Mouse (Mus musculus) CH12.LX (cell line): ENCODE results near the gene Abhd16b. TPM values are rescaled to one million over a fixed set of nuclear protein-coding genes. Genes with fewer than 3 reads are reported as not detected.

Source experiments
- DNase-seq: peaks from one replicate; pipeline ENCODE4 v3.0.0-alpha.2; 2013; ENCODE audit errors: extremely low read depth
- H3K27ac ChIP-seq: 2 replicates; pipeline ENCODE4 v1.5.1; 2012; ENCODE audit warnings: low read depth, mild to moderate bottlenecking, control low read depth, moderate library complexity; ENCODE audit not compliant: insufficient read depth
- H3K27me3 ChIP-seq: replicated peaks from 2 replicates; pipeline ENCODE3; 2012; ENCODE audit warnings: inconsistent platforms
- H3K36me3 ChIP-seq, 2 experiments: replicated peaks in 1 of 2; 2 replicates each; pipeline versions ENCODE3 to v1.6.1; 2012; ENCODE audit warnings: inconsistent platforms in 1 of 2, low read length in 1 of 2, mild to moderate bottlenecking in 1 of 2, mixed read lengths in 1 of 2, moderate library complexity in 1 of 2; ENCODE audit not compliant: control insufficient read depth in 1 of 2, insufficient read depth in 1 of 2
- H3K4me1 ChIP-seq, 2 experiments: 2 replicates each; pipeline ENCODE4 v1.6.1; 2012; ENCODE audit warnings: inconsistent platforms in 1 of 2, moderate library complexity in 1 of 2; ENCODE audit not compliant: insufficient read depth in 2 of 2, control insufficient read depth in 1 of 2
- H3K4me2 ChIP-seq: 2 replicates; pipeline ENCODE4 v1.6.1; 2012; ENCODE audit warnings: low read depth, mild to moderate bottlenecking, control low read depth; ENCODE audit not compliant: poor library complexity, insufficient read depth, severe bottlenecking
- H3K4me3 ChIP-seq, 3 experiments: fragments of 150-350 bp in 1 of 3; sonication (generic) in 1 of 3; replicated peaks in 1 of 3; 2 replicates each; pipeline versions ENCODE3 to v1.5.1; 2011 to 2012; ENCODE audit warnings: low read depth in 2 of 3, low read length in 2 of 3, mild to moderate bottlenecking in 2 of 3, moderate library complexity in 2 of 3, control low read depth in 1 of 3, improper control_type of control experiment in 1 of 3, inconsistent platforms in 1 of 3, mixed read lengths in 1 of 3; ENCODE audit not compliant: poor library complexity in 1 of 3
- H3K79me2 ChIP-seq: replicated peaks from 2 replicates; pipeline ENCODE4 v1.6.1; 2012; ENCODE audit warnings: mild to moderate bottlenecking, moderate library complexity; ENCODE audit not compliant: control insufficient read depth, poor library complexity, insufficient read depth, severe bottlenecking; ENCODE audit errors: extremely low read depth
- H3K9ac ChIP-seq: 2 replicates; pipeline ENCODE4 v1.6.1; 2012; ENCODE audit warnings: low read depth, mild to moderate bottlenecking, control low read depth, moderate library complexity; ENCODE audit not compliant: insufficient read depth
- H3K9me3 ChIP-seq: replicated peaks from 2 replicates; pipeline ENCODE3; 2012; ENCODE audit warnings: low read length, inconsistent platforms, mixed read lengths
- ELF1 ChIP-seq: IDR thresholded peaks from 2 replicates; pipeline ENCODE4 v1.6.1; 2014; ENCODE audit warnings: low read depth, mild to moderate bottlenecking, inconsistent platforms, low read length, improper control_type of control experiment
- ETS1 ChIP-seq: conservative IDR thresholded peaks from 2 replicates; pipeline ENCODE4 v1.6.1; 2012; ENCODE audit warnings: low read depth, mild to moderate bottlenecking, inconsistent platforms, low read length, improper control_type of control experiment, moderate library complexity
- GABPA ChIP-seq: IDR thresholded peaks from 2 replicates; pipeline ENCODE4 v1.6.1; 2012; ENCODE audit warnings: low read depth, low read length, improper control_type of control experiment, inconsistent platforms; ENCODE audit not compliant: insufficient replicate concordance
- MAX ChIP-seq: IDR thresholded peaks from 2 replicates; pipeline ENCODE4 v1.6.1; 2011; ENCODE audit warnings: low read length, improper control_type of control experiment
- MYC ChIP-seq: IDR thresholded peaks from 2 replicates; pipeline ENCODE4 v1.6.1; 2011; ENCODE audit warnings: low read depth, mild to moderate bottlenecking, improper control_type of control experiment, low read length
- NRF1 ChIP-seq: IDR thresholded peaks from 2 replicates; pipeline ENCODE4 v1.6.1; 2014; ENCODE audit warnings: low read depth, mild to moderate bottlenecking, inconsistent platforms, low read length, improper control_type of control experiment, moderate library complexity
- POLR2A ChIP-seq: IDR thresholded peaks from 2 replicates; pipeline ENCODE4 v1.6.1; 2011; ENCODE audit warnings: low read depth, mild to moderate bottlenecking, improper control_type of control experiment, low read length
- RCOR1 ChIP-seq: conservative IDR thresholded peaks from 2 replicates; pipeline ENCODE4 v1.6.1; 2012; ENCODE audit warnings: low read depth, mild to moderate bottlenecking, inconsistent platforms, low read length, improper control_type of control experiment
- SIN3A ChIP-seq: IDR thresholded peaks from 2 replicates; pipeline ENCODE4 v1.6.1; 2012; ENCODE audit warnings: low read length, improper control_type of control experiment, inconsistent platforms
- SMC3 ChIP-seq: IDR thresholded peaks from 2 replicates; pipeline ENCODE4 v1.6.1; 2011; ENCODE audit warnings: low read depth, low read length, improper control_type of control experiment
- TBP ChIP-seq: conservative IDR thresholded peaks from 2 replicates; pipeline ENCODE4 v1.6.1; 2011; ENCODE audit warnings: low read depth, low read length, improper control_type of control experiment
- USF1 ChIP-seq: IDR thresholded peaks from 2 replicates; pipeline ENCODE4 v1.6.1; 2014; ENCODE audit warnings: low read depth, mild to moderate bottlenecking, inconsistent platforms, low read length, improper control_type of control experiment
- ZKSCAN1 ChIP-seq: IDR thresholded peaks from 2 replicates; pipeline ENCODE4 v1.6.1; 2012; ENCODE audit warnings: low read depth, inconsistent platforms, low read length, improper control_type of control experiment, borderline replicate concordance
- ZMIZ1 ChIP-seq: IDR thresholded peaks from 2 replicates; pipeline ENCODE4 v1.6.1; 2012; ENCODE audit warnings: low read depth, mild to moderate bottlenecking, inconsistent platforms, low read length, improper control_type of control experiment
- dilution Hi-C: fragments of 300-500 bp; cut with MboI; formaldehyde crosslinking; loops from 2 replicates; pipeline ENCODE4 v1.14.3; 2020; ENCODE audit warnings: low sequenced_read_pairs; ENCODE audit not compliant: extremely low pct_unique_long_range_greater_than_20kb, extremely low pct_ligation_motif_present
- in situ Hi-C: fragments of 300-500 bp; cut with MboI; formaldehyde crosslinking; loops from 3 replicates; pipeline ENCODE4 v1.14.3; 2019; ENCODE audit warnings: low sequenced_read_pairs, low pct_ligation_motif_present, low pct_unique_long_range_greater_than_20kb, mixed read lengths
- polyA plus RNA-seq: library from polyadenylated mRNA; unstranded; fragments of >175 nt; gene quantifications from 2 replicates; pipeline ENCODE4 v1.2.1, GENCODE M21; 2012; ENCODE audit warnings: low read depth; ENCODE audit not compliant: insufficient read length
- total RNA-seq, 2 experiments: library from RNA; depleted of rRNA; stranded (reverse); fragments of 300-350 nt in 1 of 2; fragments of >200 nt in 1 of 2; gene quantifications; 2 replicates each; pipeline ENCODE4 v1.2.3; 2012 to 2014

The Abhd16b gene
- 0.13 TPM in 1 of 2 replicates, not detected in the other for total RNA-seq (2012; rRNA removed)
- not detected in 2 replicates for total RNA-seq (2014; rRNA removed)
- polyA plus RNA-seq = 0.45 TPM in 1 of 2 replicates, not detected in the other

DNA sequence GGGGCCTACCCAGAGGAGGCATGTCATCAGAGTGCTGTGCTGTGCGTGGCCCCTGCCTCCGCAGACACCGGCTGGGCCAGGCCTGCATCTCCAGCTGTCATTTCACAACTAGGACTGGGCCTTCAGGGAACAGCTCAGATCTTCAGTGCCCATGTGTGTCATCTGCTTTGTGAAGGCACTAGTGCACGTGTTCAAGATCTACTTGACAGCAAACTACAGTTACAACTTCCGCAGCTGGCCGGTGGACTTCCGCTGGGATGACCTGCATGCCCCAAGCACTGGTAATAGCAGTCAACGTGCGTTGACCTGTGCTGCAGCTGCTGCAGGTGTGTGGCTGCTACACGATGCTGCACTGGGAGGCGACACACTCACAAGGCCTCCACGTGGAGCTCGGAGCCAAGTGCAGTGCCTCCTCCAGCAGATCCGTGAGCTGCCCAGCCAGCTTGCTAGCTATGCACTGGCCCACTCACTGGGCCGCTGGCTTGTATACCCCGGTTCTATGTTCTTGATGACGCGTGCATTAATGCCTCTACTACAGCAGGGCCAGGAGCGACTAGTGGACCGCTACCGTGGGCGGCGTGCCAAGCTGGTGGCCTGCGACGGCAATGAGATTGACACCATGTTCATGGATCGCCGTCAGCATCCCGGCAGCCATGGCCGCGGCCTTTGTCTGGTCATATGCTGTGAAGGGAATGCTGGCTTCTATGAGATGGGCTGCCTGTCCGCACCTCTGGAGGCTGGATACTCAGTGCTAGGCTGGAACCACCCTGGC, at the start of gene Abhd16b:
Abhd16b (plus strand) TSS at position 51 of the 772 bp plus-strand sequence.
- H3K4me2 ChIP-seq = peak within 1 kb of the TSS; percentile 4; the same call in 1 of the 2 replicates
- dilution Hi-C loops (no loop called here), in situ Hi-C loops (loop anchor here (5.0 to 25.0 kb wide), 2 partner anchors 76 to 306 kb away; partner anchors contain the start of gene Ppdpf)
- H3K27ac ChIP-seq = no peak within 1 kb of the TSS
- DNase-seq = no peak
- H3K27me3 ChIP-seq = no peaks in the 10 kb centered on the region
- no peak within 1 kb of the TSS for H3K9ac ChIP-seq
- peaks cover 14 to 41% of the 10 kb centered on the region in 2 experiments for H3K4me1 ChIP-seq
- H3K4me3 ChIP-seq = peak within 1 kb of the TSS in 2 of 3 experiments; percentile 15 to 23
- peaks cover 0 to 8% of the 10 kb centered on the region in 2 experiments for H3K36me3 ChIP-seq
- no peak for TF ChIP-seq ZKSCAN1
- TF ChIP-seq TBP = no peak
- no peaks in the 10 kb centered on the region for H3K9me3 ChIP-seq
- peaks cover 13% of the 10 kb centered on the region for H3K79me2 ChIP-seq

DNA sequence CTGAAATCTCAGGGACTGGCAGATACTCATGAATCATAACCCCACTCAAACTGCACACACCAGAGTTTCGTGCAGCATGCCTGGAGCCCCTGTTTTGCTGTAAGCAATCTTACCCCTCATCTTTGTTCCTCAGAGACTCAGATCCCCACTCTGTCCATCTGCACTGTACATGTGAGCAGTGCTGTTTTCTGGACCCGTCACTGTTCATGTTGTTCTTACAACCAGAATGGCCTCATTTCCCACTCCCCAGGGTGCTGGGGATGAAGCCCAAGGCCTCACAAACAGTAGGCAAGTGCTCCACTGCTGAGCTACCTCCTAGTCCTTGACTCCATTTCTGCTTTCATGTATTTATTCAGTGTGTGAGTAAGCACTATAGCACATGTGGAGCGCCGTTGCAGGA, 40.8 kb upstream of the Abhd16b start:
- H3K4me3 ChIP-seq = no peak overlapping the region
- TF ChIP-seq GABPA (no peak), ETS1 (no peak), MAX (no peak), RCOR1 (no peak), ELF1 (no peak), SMC3 (no peak), SIN3A (no peak), NRF1 (no peak), ZMIZ1 (no peak), POLR2A (no peak), MYC (no peak), USF1 (no peak)
- H3K36me3 ChIP-seq = peaks cover 0 to 9% of the 10 kb centered on the region in 2 experiments
- dilution Hi-C loops = no loop called here
- in situ Hi-C loops = no loop called here
- peaks cover 3% of the 10 kb centered on the region; the same call in 1 of the 2 replicates for H3K79me2 ChIP-seq
- no peak overlapping the region for H3K27ac ChIP-seq
- no peaks in the 10 kb centered on the region for H3K27me3 ChIP-seq
- H3K9me3 ChIP-seq = peaks cover 3% of the 10 kb centered on the region
- peaks cover 2 to 50% of the 10 kb centered on the region in 2 experiments; a peak in 3 of 4 replicates for H3K4me1 ChIP-seq
- no peak overlapping the region for H3K9ac ChIP-seq
- H3K4me2 ChIP-seq = no peak overlapping the region
- no peak for DNase-seq
